18 mouse cellular contexts compared by ENCODE assay signal in genomic region chr10:17512487-17512886, GRCm38 (mm10).
"Had no signal": no experiment of that assay in that cellular context is flagged by ENCODE, and none has a peak within 500 bp of the region (broad histone marks: within the 10 kb centered on the region; RNA-seq: fewer than 3 reads in every experiment).

No protein-coding gene starts in this region.

- H3K9ac ChIP-seq: heart, embryonic 12.5 days; hindbrain, embryonic 13.5 days; hindbrain, embryonic 15.5 days; intestine, embryonic 15.5 days; limb, embryonic 15.5 days; liver, embryonic 12.5 days; liver, embryonic 14.5 days had no signal

- ATAC-seq: inflammation-experienced regulatory T-cells, adult 6 months; intestine, embryonic 15.5 days; intestine, postnatal 0 days; liver, embryonic 12.5 days had no signal

- H3K4me1 ChIP-seq: intestine, embryonic 15.5 days; liver, embryonic 12.5 days had no signal

- H3K9me3 ChIP-seq: heart, embryonic 10.5 days; heart, embryonic 12.5 days; hindbrain, embryonic 13.5 days; hindbrain, embryonic 15.5 days; intestine, embryonic 15.5 days; limb, embryonic 13.5 days; limb, embryonic 15.5 days; liver, embryonic 12.5 days had no signal

- H3K36me3 ChIP-seq: heart, embryonic 10.5 days; heart, embryonic 12.5 days; hindbrain, embryonic 13.5 days; hindbrain, embryonic 15.5 days; intestine, embryonic 15.5 days; limb, embryonic 13.5 days; limb, embryonic 15.5 days; liver, embryonic 12.5 days had no signal

- H3K27ac ChIP-seq: hindbrain, embryonic 13.5 days; hindbrain, embryonic 15.5 days; intestine, embryonic 15.5 days; layer of hippocampus, adult 2 months; limb, embryonic 13.5 days; limb, embryonic 15.5 days; liver, embryonic 12.5 days; liver, embryonic 14.5 days had no signal

- H3K4me2 ChIP-seq: heart, embryonic 12.5 days; hindbrain, embryonic 13.5 days; intestine, embryonic 15.5 days; limb, embryonic 15.5 days; liver, embryonic 12.5 days had no signal

- DNase-seq: gastrocnemius, adult 2 months; gastrocnemius, postnatal 10 days; gastrocnemius, postnatal 25 days; heart, adult 18-20 months; heart, postnatal 10 days; heart, postnatal 4 days had no signal

- H3K27me3 ChIP-seq: heart, embryonic 12.5 days; hindbrain, embryonic 13.5 days; hindbrain, embryonic 15.5 days; intestine, embryonic 15.5 days; limb, embryonic 13.5 days; limb, embryonic 15.5 days; liver, embryonic 12.5 days had no signal

- H3K4me3 ChIP-seq: gastrocnemius, adult 2 months; heart, embryonic 10.5 days; heart, embryonic 12.5 days; hindbrain, embryonic 13.5 days; hindbrain, embryonic 15.5 days; intestine, embryonic 15.5 days; layer of hippocampus, adult 2 months; limb, embryonic 13.5 days; limb, embryonic 15.5 days; liver, embryonic 12.5 days had no signal
